Mouse (Mus musculus): Measurements from ENCODE around the gene Fads2.

The Fads2 gene

GRCm38 (mm10) chr19:10041388-10042148, 60.0 kb downstream of the Fads2 start, which contains the start of gene Fads3:
Fads3 (plus strand) TSS chr19:10041569.
- peak; percentile 84 for DNase-seq (ENCODE audit: low spot score)

- DNase-seq (ENCODE audit: low spot score), result no peak
Measured at GRCm38 (mm10) chr19:10040866-10041387, 60.6 kb downstream of the Fads2 start.

GRCm38 (mm10) chr19:10039615-10040014, 61.9 kb downstream of the Fads2 start:
- no peak for DNase-seq (ENCODE audit: low spot score)

- no peak for DNase-seq (ENCODE audit: low spot score)
Measured at GRCm38 (mm10) chr19:10038910-10039309, 62.6 kb downstream of the Fads2 start.

GRCm38 (mm10) chr19:10038364-10038763, 63.2 kb downstream of the Fads2 start:
- no peak for DNase-seq (ENCODE audit: low spot score)

GRCm38 (mm10) chr19:10037534-10037933, 64.0 kb downstream of the Fads2 start:
- DNase-seq (ENCODE audit: low spot score), result no peak

- DNase-seq (ENCODE audit: low spot score), result peak; percentile 86
Measured at GRCm38 (mm10) chr19:10034785-10035447, 66.6 kb downstream of the Fads2 start.

- DNase-seq (ENCODE audit: low spot score), result no peak
Measured at GRCm38 (mm10) chr19:10034356-10034755, 67.2 kb downstream of the Fads2 start.

GRCm38 (mm10) chr19:10033211-10033973, 68.2 kb downstream of the Fads2 start:
- peak; percentile 64 for DNase-seq (ENCODE audit: low spot score)

- DNase-seq (ENCODE audit: low spot score), result no peak
Measured at GRCm38 (mm10) chr19:10029746-10030145, 71.8 kb downstream of the Fads2 start.

GRCm38 (mm10) chr19:10025169-10025875, 76.2 kb downstream of the Fads2 start:
- peak; percentile 51 for DNase-seq (ENCODE audit: low spot score)

- DNase-seq (ENCODE audit: low spot score), result no peak
Measured at GRCm38 (mm10) chr19:10023304-10023758, 78.2 kb downstream of the Fads2 start.

- peak; percentile 41 for DNase-seq (ENCODE audit: low spot score)
Measured at GRCm38 (mm10) chr19:10022414-10023303, 78.9 kb downstream of the Fads2 start.

GRCm38 (mm10) chr19:10021981-10022380, 79.6 kb downstream of the Fads2 start:
- no peak for DNase-seq (ENCODE audit: low spot score)

- DNase-seq (ENCODE audit: low spot score), result no peak
Measured at GRCm38 (mm10) chr19:10019214-10019760, 82.3 kb downstream of the Fads2 start.

GRCm38 (mm10) chr19:10018527-10018818, 83.1 kb downstream of the Fads2 start:
- no peak for DNase-seq (ENCODE audit: low spot score)

- DNase-seq (ENCODE audit: low spot score), result peak; percentile 89
Measured at GRCm38 (mm10) chr19:10017637-10018526, 83.7 kb downstream of the Fads2 start.

GRCm38 (mm10) chr19:10016151-10016550, 85.4 kb downstream of the Fads2 start:
- DNase-seq (ENCODE audit: low spot score), result no peak

GRCm38 (mm10) chr19:10015442-10015841, 86.1 kb downstream of the Fads2 start:
- DNase-seq (ENCODE audit: low spot score), result no peak
